Mouse (Mus musculus) gastrocnemius, adult 2 months (tissue): Measurements from ENCODE around the gene Tbc1d5. TPM values are rescaled to one million over a fixed set of nuclear protein-coding genes. Genes with fewer than 3 reads are reported as not detected.
A peak's percentile ranks its signal among the peaks of the same experiment; 100 is the strongest.

ENCODE experiments used
- DNase-seq: peaks from one replicate; pipeline ENCODE4 v3.0.0; 2022
- H3K27ac ChIP-seq: fragments of 200-600 bp; 2 replicates; pipeline ENCODE4 v1.8.1; 2022; ENCODE audit warnings: mild to moderate bottlenecking
- H3K4me3 ChIP-seq: fragments of 200-600 bp; 2 replicates; pipeline ENCODE4 v1.8.1; 2022; ENCODE audit warnings: mild to moderate bottlenecking, moderate library complexity
- CTCF ChIP-seq: fragments of 200-600 bp; IDR thresholded peaks from 2 replicates; pipeline ENCODE4 v1.8.1; 2022; ENCODE audit warnings: antibody characterized with exemption, mild to moderate bottlenecking, moderate library complexity
- intact Hi-C: fragments of 180-260 bp; cut with DNase I; formaldehyde crosslinking; loops from one replicate; pipeline ENCODE4 v1.15.1; 2025
- total RNA-seq, 2 experiments: library from RNA; stranded (reverse); gene quantifications; 2 replicates each; pipeline ENCODE4 v1.2.3; 2021

The Tbc1d5 gene
- total RNA-seq, 2 experiments from 2014 or later, result 8.9 to 9.0 TPM

DNA sequence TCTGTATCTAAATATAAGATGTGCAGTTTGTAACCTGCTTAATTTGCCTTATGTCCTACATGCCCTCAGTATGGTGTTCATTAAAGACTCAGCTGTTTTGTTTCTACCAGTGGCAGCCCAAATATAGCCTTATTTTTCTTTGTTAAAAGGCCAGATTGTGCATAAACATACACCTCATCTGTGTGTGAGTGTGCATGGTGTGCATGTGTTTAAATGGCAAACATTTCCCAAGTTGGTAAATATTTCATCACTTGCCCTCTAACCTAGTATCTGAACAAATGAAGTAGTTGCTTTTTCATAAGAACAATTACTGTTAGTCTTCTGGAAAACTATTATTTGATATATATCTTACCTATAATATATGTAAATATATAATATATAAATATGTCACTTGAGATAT lies 165.2 kb downstream of the Tbc1d5 start:
- intact Hi-C loops, result no loop called here
- TF ChIP-seq CTCF, result no peak
- Histone ChIP-seq H3K4me3 (no peak overlapping the region), H3K27ac (no peak overlapping the region)
- DNase-seq, result no peak

DNA sequence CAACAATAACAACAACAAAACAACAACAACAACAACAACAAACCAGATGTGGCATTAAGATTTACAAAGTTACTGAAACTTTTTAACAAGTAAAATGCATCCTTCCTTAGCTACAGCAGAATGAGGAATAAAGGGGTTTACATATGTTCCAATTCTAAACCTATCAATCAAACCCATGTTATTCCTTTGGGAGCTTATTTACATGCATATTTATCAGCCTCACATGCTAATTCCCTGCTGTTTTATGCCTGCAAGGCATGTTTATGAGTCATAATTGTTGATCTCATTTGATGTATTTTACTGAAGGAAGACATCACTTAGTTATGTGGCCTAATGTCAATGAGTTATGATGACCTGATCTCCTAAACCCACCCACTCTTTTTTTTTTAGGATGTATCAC lies 176.0 kb downstream of the Tbc1d5 start:
- Histone ChIP-seq H3K4me3 (no peak overlapping the region), H3K27ac (no peak overlapping the region)
- intact Hi-C loops, result no loop called here
- DNase-seq, result no peak
- TF ChIP-seq CTCF, result no peak

DNA sequence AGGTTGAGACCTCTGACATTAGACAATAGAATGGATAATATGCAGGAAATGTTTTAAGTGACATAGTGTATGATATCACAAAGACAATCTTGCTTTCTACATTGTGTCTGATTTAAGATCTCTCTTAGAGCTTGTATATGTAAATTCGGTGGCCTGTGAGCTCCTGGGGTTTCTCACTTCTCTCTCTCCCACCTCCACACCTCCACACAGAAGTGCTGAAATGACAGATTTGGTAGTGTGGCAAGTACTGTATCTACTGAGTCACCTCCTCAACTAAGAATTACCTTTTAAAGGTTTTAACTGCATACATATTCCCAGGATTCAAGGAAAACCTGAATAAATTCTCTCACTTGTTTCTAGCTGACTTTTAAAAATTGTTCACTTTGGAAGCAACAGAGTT lies 180.9 kb downstream of the Tbc1d5 start:
- H3K27ac ChIP-seq, result no peak overlapping the region
- H3K4me3 ChIP-seq, result no peak overlapping the region
- intact Hi-C loops, result no loop called here
- no peak for DNase-seq
- TF ChIP-seq CTCF, result no peak

DNA sequence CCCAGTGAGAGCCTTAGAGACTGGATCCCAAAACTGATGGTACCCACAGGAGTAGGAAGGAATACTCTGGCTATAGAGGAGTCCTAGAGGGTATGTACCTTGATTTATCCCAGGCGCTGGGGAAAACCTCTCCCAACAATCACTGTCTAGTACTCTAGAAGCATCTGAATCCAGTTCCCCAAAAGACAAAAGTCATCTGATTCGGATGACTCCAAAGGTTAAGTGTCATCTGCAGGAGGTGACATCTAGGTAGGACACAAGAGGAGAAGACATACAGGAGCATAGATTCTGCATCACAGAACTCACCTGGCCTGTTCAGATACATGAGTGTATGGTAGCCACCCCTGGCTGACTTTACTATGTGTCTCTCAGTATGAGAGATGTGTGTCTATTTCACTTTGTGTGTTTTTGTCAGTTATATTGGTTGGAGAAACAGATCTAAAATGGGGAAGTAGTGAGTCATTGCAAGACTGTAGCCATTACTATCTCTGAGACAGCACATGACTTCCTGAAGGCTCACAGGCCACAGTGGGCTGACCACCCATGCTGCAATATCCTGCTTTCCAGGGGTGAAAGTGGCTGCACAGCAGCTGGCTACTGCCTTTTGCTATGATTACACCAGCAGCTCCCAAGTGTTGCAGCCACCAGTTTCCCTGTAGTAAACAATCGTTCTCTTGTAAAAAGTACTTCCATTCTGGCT lies 185.7 kb downstream of the Tbc1d5 start:
- peak; percentile 25 for DNase-seq
- intact Hi-C loops, result no loop called here
- TF ChIP-seq CTCF, result no peak
- Histone ChIP-seq H3K4me3 (no peak overlapping the region), H3K27ac (no peak overlapping the region)

DNA sequence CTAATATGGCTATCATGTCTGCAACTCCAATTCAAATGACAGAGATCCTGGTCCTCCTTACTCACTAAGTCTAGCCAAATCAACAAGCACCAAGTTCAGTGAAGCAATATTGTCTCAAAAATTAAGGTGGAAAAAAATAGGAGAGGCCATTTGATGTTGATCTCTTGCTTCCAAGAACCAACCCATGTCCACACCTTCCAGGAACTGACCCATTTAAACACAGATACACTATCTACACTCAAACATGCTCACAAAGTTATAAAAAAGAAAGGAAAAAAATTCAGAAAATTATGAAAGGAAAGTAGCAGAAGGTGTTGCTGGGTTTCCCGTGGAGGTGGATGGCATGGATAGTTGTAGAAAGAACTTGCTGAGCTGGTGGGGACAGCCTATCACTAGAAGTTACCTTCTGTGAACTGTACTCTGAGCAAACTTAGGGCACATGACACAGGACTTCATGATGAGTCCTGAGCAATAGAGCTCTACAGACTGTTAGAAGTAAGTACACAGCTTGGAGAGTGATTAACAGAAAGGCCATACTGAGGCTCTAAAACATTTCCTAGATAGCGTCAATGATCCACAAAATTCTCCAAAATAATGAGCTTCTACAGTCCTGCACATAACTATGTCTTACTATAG lies 188.3 kb downstream of the Tbc1d5 start:
- no peak overlapping the region for H3K4me3 ChIP-seq
- DNase-seq, result no peak
- H3K27ac ChIP-seq, result no peak overlapping the region
- intact Hi-C loops, result no loop called here
- TF ChIP-seq CTCF, result no peak

DNA sequence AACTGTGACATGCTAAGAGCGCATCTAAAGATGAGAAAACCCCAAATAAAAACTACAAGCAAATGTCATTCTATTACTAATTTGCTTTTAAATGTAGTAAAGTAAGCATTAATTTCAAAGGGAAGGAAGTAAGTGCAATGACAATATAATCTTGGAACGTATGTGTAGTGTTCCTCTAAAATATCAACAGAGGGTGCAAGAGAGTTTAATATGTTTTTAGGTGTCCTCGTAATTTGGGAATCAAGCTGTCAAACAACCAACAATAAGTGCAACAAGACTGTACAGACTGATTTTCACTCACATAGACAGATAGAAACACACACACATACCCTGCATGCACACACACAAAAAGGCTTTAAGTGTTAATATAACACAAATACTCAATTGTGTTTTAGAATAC lies 191.2 kb downstream of the Tbc1d5 start:
- no peak for DNase-seq
- TF ChIP-seq CTCF, result peak; percentile 46
- no peak overlapping the region for H3K27ac ChIP-seq
- no peak overlapping the region for H3K4me3 ChIP-seq
- intact Hi-C loops, result loop anchor here (10.0 kb wide), 1 partner anchor 297 kb away; no protein-coding TSS in a partner anchor

DNA sequence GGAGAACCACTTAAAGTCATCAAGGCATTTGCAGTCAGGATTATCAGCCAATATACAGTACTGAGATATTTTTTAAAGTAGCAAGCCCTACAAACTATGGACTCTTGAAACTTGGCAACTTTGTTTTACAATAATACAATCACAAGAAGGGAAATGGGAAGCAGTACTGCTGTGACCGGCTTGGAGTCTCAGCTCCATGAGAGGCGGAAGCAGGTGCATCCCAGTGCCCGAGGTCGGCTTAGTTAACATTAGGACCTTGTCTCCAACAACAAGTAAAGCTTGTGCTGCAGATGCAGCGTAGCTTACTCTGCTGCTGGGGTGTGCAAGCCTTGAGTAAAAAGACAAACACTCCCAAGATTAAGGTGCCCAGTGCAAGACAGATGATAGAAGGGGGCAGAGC lies 197.2 kb downstream of the Tbc1d5 start:
- Histone ChIP-seq H3K4me3 (no peak overlapping the region), H3K27ac (no peak overlapping the region)
- TF ChIP-seq CTCF, result no peak
- intact Hi-C loops, result loop anchor here (10.0 kb wide), 1 partner anchor 303 kb away; no protein-coding TSS in a partner anchor
- DNase-seq, result no peak

DNA sequence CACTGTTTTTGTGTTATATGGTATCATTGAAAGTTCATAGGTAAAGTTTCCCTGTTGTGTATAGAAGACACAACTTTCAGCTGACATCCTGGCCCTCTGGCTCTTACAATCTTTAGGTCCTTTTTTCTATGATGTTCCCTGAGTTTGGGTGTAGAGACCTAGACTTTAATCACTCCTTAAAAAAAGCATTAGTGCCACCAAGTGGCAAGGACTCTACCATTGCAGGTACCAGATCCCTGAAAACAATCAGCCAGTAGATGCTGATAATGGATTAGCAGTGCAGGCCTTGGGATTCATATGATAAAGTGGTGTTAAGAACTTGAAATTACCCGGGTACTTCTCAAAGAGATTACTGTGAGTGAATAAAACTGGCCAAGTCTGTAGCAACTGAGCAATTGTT lies 207.0 kb downstream of the Tbc1d5 start:
- intact Hi-C loops, result loop anchor here (5.0 kb wide), 1 partner anchor 155 kb away; no protein-coding TSS in a partner anchor
- peak; percentile 43 for TF ChIP-seq CTCF
- DNase-seq, result no peak

DNA sequence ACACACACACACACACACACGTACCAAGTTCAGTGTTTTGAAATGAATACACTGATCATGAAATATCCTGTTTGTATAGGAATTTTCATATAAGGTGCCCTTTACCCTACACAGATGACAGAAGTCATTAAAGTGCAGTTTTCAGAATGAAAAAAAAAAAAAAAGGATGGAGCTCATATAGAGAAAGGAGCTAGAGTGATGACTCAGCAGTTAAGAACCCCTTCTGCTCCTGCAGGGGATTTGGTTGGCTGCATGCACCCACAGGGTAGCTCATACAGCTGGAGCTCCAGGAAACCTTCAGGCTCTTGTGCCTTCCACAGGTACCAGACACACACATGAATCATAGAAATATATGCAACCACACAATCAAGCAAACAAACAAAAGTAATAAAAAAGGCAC lies 213.0 kb downstream of the Tbc1d5 start:
- Histone ChIP-seq H3K4me3 (no peak overlapping the region), H3K27ac (no peak overlapping the region)
- DNase-seq, result no peak
- intact Hi-C loops, result no loop called here
- TF ChIP-seq CTCF, result no peak

More for the DNA sequence above, 207.0 kb downstream of the Tbc1d5 start:
- Histone ChIP-seq H3K4me3 (no peak overlapping the region), H3K27ac (no peak overlapping the region)

DNA sequence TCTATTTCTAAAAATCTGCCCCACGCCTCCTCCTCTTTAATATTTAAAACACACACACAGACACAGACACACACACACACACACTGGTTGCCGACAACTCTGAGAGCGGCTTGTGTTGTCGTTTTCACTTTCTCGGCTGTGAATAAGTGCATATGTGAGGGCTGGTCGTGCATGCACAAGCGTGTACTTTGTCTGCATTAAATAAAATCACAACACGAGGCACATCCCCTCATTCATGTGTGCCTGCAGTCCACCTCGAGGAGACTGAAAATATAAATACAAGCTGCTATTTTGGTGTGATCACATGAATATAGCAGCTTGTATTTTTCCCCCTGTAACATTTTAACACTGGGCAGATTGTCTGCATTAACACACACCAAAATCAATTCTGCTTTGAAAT lies 224.8 kb downstream of the Tbc1d5 start:
- TF ChIP-seq CTCF, result no peak
- intact Hi-C loops, result no loop called here
- no peak overlapping the region for H3K27ac ChIP-seq
- no peak overlapping the region for H3K4me3 ChIP-seq
- DNase-seq, result no peak

DNA sequence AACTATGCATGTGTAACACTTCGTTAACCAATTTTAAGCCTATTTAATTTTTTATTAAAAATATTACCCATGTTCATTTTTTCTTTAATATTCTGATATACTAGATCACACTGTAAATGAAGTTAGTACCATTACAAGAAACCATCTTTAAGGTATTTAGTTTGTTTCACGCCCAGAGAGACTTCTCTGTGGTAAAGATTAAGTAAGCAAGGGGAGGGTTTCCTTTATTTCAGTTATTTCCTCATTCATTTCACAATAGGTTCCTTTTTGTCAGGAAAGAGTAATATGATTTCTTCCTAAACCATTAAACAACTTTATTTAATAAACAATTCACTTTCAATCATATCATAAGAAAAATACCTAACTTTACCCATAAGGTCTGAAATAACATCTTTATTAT lies 256.8 kb downstream of the Tbc1d5 start:
- intact Hi-C loops, result no loop called here
- TF ChIP-seq CTCF, result no peak
- no peak for DNase-seq

DNA sequence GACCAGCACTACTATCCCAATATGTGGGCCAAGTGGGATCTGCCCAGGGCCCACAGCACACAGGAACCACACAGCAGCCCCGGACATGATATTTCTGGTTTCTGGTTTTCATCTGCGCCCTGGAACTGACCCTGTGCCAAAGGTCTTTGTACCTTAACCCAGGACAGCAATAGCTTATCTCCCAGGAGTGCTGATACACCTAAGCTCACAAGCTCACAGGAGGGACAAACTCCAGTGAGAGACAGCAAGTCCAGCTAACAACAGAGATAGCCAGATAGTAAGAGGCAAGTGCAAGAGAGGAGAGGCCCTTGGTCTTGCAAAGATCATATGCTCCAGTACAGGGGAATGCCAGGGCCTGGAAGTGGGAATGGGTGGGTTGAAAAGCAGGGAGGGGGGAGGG lies 263.9 kb downstream of the Tbc1d5 start:
- Histone ChIP-seq H3K4me3 (no peak overlapping the region), H3K27ac (no peak overlapping the region)
- intact Hi-C loops, result no loop called here
- TF ChIP-seq CTCF, result no peak
- no peak for DNase-seq

More for the DNA sequence above, 256.8 kb downstream of the Tbc1d5 start:
- Histone ChIP-seq H3K27ac (no peak overlapping the region), H3K4me3 (no peak overlapping the region)

DNA sequence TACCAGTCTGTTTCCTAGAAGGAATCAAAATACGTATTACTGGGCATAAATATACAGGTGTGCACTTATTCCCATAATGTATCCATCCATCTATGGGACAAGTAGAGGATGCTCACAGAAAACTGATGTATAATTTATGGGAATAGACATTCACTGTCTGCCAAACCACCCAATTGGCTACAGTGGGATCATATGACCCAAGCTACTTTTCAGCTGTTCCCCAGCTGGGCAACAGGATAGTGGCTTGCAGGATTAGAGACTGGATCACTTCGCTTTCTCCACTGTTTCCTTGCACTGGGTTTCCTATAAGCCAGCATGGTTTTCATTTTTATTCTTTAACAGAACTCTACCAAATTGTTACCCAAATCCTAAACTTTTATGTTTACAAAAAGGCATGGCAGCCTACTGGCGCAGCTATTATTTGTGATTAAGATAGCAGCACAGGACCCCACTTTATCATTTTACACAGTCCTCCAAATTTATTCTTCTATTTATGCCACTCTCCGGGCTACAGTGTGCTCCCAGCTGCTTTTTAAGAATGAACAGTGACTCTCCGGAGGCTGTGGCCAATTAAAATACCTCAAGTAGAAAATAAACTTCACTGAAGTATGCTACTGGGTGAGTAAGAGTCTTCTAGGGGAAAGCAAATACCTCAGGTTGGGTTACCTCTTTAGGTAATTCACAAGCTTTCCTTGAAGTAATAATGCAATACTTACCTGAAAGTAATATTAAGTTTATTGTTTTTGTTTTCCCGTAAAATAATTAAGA lies 270.4 kb downstream of the Tbc1d5 start:
- intact Hi-C loops, result no loop called here
- DNase-seq, result no peak
- Histone ChIP-seq H3K27ac (no peak overlapping the region), H3K4me3 (no peak overlapping the region)
- no peak for TF ChIP-seq CTCF
